ENCODE assay signal across 13 mouse cellular contexts in the genomic region with DNA sequence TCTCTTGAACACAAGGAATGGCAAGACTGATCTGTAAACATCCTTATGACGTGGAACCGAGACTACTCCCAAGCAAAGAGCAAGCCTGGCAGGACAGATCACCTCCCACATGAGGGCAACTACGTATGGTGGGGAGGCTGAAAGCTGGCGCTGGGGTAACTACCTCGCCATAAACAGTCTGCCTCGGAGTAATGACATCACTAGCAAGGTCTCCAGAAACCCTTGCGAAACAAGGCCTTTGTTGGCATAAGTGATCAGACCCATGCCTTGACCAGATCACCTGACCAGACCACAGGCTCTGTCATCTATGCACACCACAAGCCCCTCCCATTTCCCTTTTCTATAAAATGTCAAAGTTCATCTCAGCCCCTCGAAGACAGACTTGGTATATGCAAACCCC. TPM values are rescaled to one million over a fixed set of nuclear protein-coding genes. Genes with fewer than 3 reads are reported as not detected.
A peak's percentile ranks its signal among the peaks of the same experiment; 100 is the strongest.
DNase-seq lines count a peak whose midpoint lies in the region.
"Had no signal": no experiment of that assay in that cellular context is flagged by ENCODE, and none has a peak within 500 bp of the region (broad histone marks: within the 10 kb centered on the region; RNA-seq: fewer than 3 reads in every experiment).

No protein-coding gene starts in this region.

- peaks cover 16% of the 10 kb centered on the region for H3K36me3 ChIP-seq in megakaryocyte, embryonic 14.5 days (replicated peaks; ENCODE audit: low read length)

- peak; percentile 27 for DNase-seq in cerebellum, adult 11-12 months
- DNase-seq in cerebellum, postnatal 25 days = no peak
- DNase-seq in 416B (ENCODE audit: low read depth) (peak; percentile 95), adipocyte (ENCODE audit: low spot score) (peak; percentile 3)
- no peak for DNase-seq in layer of hippocampus, adult 9-10 months (ENCODE audit: low spot score)
- DNase-seq in heart, postnatal 36 days = no peak
- no peak for DNase-seq in thymus, postnatal 36 days
- DNase-seq: adrenal gland, postnatal 25 days; heart, postnatal 14 days; kidney, adult 18-20 months had no signal

- no peaks in the 10 kb centered on the region for H3K27me3 ChIP-seq in megakaryocyte, embryonic 14.5 days (replicated peaks)
- H3K27me3 ChIP-seq: neural tube, embryonic 15.5 days had no signal

- intact Hi-C loops in heart, postnatal 36 days (cut with DNase I) = loop anchor here (5.0 kb wide), 3 partner anchors 104 to 339 kb away; a partner anchor contains a TSS

- H3K4me1 ChIP-seq in megakaryocyte, embryonic 14.5 days = peaks cover 30% of the 10 kb centered on the region

- no peaks in the 10 kb centered on the region for H3K9me3 ChIP-seq in megakaryocyte, embryonic 14.5 days
- H3K9me3 ChIP-seq: neural tube, embryonic 15.5 days had no signal

- peak overlapping the region; percentile 35 for H3K4me3 ChIP-seq in megakaryocyte, embryonic 14.5 days (replicated peaks)

RNA-seq across cellular contexts. Expression of a gene that starts 0.9 kb away (rescaled TPM):
- polyA plus RNA-seq in megakaryocyte, embryonic 14.5 days (2012; ENCODE audit: insufficient read depth, low replicate concordance) = 5.8 and 10.0 TPM in 2 replicates
- total RNA-seq in heart, postnatal 36 days (2021) = 10 to 100 TPM; 18.4 to 23.6 TPM

RNA-seq across cellular contexts. Expression of a gene that starts 40.6 kb away (rescaled TPM):
- polyA plus RNA-seq in megakaryocyte, embryonic 14.5 days (2012; ENCODE audit: insufficient read depth, low replicate concordance) = 0.02 TPM in 1 of 2 replicates, not detected in the other
- under 1 TPM in 1 of 2 experiments, not detected in 1; 0.08 TPM for total RNA-seq in heart, postnatal 36 days (2021)
- polyA plus RNA-seq: midbrain, embryonic 11.5 days had no signal

RNA-seq across cellular contexts. Expression of a gene that starts 59.2 kb away (rescaled TPM):
- polyA plus RNA-seq in megakaryocyte, embryonic 14.5 days (2012; ENCODE audit: insufficient read depth, low replicate concordance) = not detected in 2 replicates
- total RNA-seq in heart, postnatal 36 days (2021) = under 1 TPM; 0.39 to 0.46 TPM

Comparison
In these comparisons a context has a peak if more than half of its experiments do, and no peak if none do; other contexts are left out.
1. DNase-seq: peak in cerebellum, adult 11-12 months (single experiment), 416B (single experiment) and adipocyte (single experiment); none in cerebellum, postnatal 25 days (0 of 2), layer of hippocampus, adult 9-10 months (single experiment), heart, postnatal 36 days (0 of 2) and thymus, postnatal 36 days (0 of 2).